Mouse (Mus musculus) heart, adult 8-10 months (tissue): ENCODE data around the gene Abcc9. TPM values are rescaled to one million over a fixed set of nuclear protein-coding genes. Genes with fewer than 3 reads are reported as not detected.
A peak's percentile ranks its signal among the peaks of the same experiment; 100 is the strongest.
"Not testable (repeated sequence)": the region's sequence is repeated elsewhere in the genome, so short reads cannot be mapped to it uniquely, and the experiment has no call there.

Experiments
- DNase-seq: peaks from one replicate; pipeline ENCODE4 v3.0.0; 2022; ENCODE audit warnings: low spot score
- total RNA-seq, 4 experiments: library from RNA; stranded (reverse); gene quantifications; 2 replicates each; pipeline ENCODE4 v1.2.4; 2022

Abcc9 gene
- total RNA-seq, 4 experiments from 2014 or later: 229 to 268 (median 246) TPM

DNA sequence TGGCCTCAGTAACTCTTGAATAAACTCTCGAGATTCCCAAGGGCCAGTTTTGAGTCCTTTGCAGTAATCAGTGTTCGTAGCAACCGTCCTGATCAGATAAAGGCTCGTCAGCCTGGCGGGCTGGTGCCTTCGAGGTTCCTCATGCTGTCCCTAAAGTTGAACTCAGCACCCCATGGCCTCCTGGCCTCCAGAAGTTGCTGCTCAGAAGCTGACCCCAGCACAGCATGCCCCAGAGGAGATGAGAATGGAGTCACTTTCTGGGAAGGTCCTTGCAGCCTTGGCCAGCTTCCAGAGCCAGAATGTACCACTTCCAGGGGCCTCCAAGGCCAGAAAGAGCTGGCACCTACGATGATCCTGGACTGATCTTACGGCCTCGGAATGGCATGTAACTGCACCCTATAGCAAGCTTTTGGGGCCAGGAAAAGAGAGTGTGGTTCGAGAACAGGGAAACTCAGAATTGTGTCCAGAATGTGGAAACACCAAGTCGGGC lies 1.4 kb upstream of the Abcc9 start:
- DNase-seq: no peak

DNA sequence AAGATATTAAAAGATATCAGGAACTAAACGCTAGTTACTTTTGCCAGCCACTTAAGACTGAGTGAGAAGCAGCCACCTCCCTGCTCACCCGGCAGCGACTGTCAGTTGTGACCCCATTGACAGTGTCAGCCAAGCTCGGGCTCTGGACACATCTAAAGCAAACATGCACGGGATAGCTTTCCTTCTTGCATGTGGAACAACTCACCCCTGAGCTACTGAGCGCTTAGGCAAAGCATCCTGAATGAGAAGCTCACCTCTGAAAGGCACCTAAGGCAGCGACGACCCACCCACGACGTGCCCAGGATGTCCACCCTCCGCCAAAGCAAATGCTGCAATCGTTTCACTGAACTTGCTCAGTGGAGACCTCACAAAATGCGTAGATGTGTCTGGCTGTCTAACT lies 954 bp downstream of the Abcc9 start:
- no peak for DNase-seq

DNA sequence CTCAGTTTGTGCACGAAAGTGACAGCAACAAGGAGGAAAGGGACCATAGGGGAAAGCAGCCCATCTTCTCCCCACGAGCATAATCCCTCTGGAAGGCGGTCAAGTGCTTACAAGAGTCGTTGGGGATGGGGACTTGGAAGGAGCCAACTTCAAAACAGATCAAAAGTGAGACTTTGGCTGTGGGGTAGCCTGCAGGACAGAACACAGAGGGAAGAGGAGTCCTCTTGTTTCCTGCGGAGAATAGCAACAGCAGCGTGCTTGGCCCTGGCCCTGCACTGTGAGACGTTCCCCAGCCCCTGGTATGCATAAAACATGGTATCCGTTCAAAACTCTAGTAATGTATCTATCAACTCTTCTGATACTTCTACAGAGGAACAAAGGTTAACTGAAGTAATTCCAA lies 1.4 kb downstream of the Abcc9 start:
- no peak for DNase-seq

DNA sequence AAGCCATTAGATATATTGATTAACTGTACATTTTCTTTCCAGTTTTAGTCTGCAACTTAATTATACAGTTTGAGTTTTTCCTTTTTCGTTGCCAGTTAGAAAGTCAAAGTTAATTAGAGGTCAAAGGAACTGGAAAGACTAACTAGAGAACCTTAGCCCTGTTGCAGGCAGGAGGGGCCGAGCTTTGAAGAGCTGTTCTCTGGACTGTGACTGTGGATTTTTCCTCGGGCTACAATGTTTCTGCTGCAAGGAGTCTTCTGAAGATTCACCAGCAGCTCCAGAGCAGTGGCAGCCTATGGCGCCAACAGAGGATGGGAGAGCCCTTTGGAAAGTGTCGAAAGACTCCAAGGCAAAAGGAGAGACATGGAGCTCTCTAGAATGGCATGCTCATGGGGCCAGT lies 10.0 kb downstream of the Abcc9 start:
- no peak for DNase-seq

DNA sequence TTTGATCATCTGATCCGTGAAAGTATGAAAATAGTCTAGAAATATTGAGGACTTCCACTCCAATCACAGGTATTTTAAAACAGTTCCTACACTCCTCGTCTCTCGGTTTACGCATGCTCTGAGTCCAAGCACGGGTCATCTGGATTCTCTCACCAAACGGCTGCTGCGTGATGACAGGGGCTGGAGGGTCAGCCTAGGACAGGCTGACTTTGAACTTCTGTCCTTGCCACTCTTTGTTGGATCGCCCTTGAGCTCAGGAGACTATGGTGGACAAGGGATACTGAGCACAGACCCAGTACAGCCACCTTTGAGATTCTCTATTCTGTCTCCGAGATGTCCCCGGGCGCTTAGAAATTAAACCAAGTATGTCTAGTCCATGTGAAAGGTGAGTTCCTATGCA lies 12.4 kb downstream of the Abcc9 start:
- peak; percentile 68 for DNase-seq

DNA sequence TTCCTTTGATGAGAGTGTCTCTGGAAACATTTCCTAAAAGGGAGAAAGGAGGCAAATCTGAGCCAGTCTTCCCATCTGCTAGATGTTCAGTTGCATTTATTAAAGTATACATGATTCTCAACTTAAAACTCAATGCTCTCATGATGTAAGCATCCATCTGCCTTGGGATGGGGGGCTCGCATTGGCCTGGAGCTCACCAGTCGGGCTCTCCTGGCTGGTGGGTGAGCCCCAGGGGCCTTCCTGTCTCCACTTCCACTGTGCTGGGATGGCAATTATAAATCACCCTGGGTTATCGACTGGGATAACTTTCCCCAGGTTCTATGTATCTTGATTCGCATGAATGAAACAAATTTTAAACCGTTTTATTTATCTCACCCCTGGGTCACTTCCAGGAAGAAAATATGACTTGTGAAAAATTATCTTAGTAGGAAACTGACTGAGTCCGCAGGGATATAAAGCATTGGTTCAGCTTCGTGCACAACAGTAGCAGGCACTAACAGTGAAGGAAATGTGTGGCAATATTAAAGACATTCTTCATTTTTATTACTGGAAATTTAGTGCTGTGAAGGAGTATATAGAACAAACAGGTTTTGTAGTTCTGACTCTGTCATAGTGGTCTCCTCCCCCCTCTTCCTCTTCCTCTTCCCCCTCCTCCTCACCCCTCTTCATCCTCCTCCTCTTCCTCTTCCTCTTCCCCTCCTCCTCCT lies 19.0 kb downstream of the Abcc9 start:
- no peak for DNase-seq

DNA sequence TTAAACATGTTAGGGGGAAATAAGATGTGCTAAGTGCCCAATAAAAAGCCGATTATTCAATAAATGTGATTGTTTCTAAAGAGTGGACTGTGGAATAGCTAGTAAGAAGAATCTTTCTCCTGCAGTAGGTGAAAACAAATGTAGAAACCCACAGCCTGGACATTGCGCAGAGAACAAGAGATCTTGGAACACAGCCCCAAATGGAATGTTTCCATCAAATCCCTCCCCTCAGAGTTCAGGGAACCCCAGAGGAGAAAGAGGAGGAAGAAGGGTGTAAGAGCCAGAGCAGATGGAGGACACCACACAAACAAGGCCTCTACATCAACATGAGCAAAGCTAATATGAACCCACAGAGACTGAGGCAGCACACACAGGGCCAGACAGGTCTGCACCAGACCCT lies 32.1 kb downstream of the Abcc9 start:
- DNase-seq: no peak

DNA sequence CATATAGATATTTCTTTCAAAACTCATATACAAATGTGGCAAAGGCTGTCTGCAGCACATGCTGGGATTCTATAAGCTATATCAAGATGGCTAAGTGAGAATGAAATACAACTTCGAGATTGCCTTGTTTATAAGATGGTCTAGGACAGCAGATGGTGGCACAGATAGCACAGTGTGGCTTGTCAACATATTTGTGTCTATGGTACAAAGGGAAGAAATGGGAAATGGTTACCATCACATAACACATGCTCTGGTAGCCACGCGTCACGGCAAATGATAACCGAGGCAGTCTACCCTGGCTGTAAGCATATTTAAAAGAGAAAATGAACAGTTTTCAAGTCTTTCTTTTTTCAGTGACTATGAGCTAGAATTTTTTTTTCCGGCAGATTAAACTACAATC lies 32.8 kb downstream of the Abcc9 start:
- DNase-seq: no peak

DNA sequence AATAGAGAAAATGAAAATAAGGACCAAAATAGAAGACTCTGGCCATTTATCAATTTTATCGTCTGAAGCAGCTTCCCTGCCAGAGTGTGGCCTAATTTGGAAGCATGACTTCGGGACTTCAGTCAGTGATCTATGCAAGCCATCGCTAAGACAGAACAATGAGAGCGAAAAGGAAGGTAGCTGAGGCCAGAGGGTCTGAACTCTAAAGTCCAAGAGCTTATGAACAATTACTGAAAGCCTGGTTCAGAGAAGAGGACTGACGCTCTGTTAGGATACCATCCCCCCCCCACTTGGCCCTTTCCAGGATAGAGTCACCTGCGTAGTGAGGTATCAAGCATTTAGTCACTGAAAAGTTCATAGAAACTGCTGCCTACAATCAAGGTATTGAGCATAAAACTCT lies 33.3 kb downstream of the Abcc9 start:
- DNase-seq: no peak

DNA sequence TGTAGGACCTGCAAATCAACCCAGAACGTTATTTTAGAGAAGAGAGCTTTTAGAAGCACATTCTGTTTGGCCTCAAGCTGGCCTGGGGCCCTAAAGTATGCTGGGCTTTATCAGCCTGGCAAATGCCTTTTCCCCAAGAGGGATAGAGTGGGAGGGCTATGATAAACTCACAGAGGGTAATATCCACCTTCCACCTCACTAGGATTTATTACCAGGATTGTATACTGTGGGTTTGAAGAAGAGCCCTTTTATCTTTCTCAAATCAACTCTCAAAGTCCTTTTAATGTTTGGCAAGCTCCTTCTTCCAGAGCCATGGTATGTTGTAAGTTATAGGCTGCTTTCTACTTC lies 33.7 kb downstream of the Abcc9 start:
- DNase-seq: no peak

DNA sequence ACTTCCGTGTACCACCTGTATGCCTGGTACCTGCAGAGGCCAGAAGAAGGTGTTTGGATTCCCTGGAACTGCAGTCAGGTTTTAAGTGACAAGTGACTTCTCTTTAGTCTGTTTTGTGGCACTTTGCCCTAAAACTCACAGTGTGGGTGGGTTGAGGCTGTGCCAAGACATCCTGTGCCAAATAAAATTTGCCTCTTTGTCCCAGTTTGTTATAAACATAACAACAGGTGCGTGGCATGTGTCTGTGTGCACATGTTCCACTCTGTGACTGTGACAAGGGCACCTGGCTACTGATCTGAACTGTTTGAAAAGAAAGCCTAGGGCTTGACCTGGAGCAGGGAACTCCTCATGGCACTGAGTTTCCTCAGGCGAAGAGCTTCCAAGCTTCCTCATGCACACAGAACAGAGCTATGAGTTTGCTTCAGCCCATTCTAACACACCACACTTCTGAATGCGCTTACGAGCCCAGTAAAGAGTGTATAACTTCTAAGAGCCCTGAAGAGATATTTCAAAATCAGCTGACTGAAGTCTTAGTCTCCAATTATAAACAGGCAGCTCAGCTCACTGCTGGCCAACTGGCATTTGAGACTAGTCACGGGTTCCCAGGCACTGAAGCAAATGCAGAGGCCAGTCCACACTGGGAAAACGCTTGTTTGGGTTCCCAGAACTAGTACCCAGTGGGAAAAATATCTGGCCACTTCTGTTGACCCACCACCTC lies 34.3 kb downstream of the Abcc9 start:
- DNase-seq: peak; percentile 73

DNA sequence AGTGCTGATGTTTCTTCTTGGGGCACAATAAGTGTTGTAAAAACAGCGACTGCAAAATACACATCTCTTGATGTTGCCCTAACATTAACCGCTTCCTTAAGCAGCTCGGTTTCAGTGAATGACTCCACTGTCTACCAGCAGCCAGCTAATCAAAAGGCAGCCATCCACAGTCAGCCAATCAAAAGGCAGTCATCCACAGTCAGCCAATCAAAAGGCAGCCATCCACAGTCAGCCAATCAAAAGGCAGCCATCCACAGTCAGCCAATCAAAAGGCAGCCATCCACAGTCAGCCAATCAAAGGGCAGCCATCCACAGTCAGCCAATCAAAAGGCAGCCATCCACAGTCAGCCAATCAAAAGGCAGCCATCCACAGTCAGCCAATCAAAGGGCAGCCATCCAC lies 40.1 kb downstream of the Abcc9 start:
- DNase-seq: not testable (repeated sequence)

DNA sequence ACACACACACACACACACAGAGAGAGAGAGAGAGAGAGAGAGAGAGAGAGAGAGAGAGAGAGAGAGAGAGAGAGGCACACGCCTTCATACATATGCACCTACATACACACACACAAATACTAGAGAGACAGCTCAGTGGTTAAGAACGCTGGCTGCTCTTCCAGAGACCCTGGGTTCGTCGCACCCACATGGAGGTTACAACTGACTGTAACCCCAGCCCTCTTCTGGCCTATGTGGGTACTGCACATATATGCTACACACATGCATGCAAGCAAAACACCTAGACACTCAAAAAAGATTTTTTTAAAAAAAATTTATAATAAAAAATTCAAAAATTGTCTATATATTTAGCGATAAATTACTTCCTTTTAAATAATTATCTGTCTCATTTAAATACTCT lies 43.1 kb downstream of the Abcc9 start:
- no peak for DNase-seq

DNA sequence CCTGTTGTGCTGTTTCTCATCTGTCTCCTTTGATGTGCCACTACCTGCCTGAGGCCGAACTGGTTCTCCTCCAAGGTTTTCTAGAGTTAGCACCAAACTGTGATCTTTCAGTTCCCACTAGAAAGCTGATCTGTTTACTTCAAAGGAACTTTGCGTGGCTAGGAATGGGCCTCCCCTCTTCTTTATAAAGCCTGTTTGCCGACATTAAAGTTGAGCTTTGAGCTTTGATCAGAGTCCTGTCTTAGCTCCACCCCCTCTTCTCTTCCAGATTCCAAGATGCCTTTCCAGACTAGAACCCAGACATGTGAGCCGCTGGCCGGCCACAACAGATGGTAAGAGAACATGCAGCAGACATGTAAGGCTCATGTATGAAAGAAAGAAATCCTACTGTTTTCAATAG lies 47.6 kb downstream of the Abcc9 start:
- no peak for DNase-seq

DNA sequence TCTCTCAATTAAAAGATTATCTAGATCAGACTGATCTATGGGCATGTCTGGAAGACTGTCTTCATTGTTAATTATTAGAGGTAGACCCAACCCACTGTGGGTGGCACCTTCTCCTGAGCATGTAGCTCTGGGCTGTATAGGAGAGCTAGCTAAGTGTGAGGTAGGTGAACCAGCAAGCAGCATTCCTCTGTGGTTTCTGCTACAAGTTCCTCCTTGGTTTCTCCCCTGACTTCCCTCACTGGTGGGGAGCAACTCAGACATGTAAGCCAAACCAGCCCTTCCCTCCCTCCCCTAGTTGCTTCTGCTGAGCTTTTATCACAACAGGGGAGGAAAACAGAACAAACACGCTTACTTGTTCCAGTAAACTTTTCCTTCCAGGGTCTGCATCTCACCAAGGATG lies 49.9 kb downstream of the Abcc9 start:
- DNase-seq: no peak

DNA sequence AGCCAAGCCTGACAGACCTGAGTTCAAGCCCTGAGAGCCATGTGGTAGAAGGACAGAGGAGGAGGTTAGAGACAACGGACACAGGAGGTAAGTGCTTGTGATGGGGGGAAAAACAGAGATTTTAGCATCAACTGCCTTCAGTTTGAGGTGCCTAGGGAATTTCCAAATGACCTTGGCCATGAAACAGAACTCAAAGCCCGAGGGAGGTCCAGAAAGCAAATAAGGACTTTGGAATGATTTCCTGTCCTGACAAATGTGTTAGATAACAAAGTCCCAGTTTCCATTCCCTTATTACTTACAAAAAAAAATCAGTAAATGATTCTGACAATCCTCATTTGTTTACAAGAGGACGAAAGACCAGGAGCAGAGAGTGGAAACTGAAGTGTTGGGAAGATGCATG lies 52.8 kb downstream of the Abcc9 start:
- peak; percentile 53 for DNase-seq

DNA sequence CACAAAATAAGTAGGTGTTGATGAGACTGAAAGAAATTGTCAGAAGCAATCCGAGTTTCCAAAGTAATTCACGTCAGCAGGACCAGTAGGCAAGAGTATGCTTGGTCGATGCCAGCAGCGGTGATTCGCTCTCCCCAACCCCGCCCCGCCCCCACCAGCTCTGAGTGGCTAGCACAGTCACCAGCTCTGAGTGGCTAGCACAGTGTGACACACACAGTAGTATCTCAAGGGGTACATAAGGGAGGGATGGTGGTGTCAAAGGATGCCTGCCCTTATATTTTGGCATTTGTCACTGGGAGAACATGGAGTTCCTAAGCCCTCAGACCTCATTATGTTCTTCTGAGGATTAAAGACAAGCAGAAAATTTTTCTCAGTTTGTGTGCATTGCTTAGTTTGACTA lies 56.6 kb downstream of the Abcc9 start:
- DNase-seq: no peak

DNA sequence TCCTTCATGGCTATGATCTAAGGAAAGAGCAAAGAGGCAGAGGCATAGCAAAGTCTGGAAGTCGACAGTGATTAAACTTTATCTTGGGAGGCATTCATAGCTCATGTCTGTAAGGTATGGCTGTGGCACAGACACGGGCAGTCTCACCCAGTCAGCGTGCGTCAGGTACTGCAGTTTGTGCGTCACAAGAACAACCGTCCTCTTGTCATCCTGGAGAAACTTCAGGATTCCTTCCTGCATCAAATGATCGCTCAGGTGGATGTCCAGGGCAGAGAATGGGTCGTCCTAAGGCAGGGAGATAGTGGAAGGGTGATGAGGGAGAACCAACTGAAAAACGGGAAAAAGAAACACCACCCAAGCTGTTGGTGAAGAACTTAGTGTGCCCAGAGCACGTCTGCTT lies 62.8 kb downstream of the Abcc9 start:
- DNase-seq: no peak

DNA sequence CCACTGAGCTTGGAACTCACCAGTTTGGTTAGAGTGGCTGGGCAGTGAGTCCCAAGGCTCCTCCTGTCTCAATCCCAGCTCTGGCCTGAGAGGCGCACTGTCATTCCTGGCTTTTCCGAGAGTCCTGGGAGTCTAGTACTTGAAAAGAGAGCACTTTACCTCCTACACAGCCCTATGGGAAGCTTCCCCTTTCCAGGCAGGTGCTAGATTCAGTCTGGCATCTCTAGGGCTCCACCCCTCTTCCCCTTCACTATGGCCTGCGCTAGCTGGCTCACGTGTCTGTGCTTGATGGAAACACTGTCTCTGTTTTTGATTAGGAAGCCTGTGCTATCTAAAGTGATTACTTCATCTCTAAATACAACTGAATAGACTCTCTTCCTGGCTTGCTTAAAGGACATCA lies 66.5 kb downstream of the Abcc9 start:
- no peak for DNase-seq

DNA sequence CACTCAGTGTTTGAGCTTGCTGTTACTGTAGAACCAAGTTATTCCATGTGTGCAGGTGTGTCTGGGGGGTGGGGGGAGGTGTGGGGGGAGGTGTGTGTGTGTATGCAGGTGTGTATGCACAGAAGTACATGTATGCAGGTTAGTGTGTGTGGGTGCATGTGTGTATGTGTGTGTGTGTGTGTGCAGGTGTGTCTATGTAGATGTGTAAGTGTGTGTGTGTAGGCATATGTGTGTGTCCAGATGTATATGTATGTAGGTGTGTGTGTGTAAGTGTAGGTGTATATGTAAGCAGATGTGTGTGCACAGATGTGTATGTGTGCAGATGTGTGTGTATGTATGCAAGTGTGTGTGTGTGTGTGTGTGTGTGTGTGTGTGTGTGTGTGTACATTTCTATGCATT lies 66.9 kb downstream of the Abcc9 start:
- DNase-seq: no peak

DNA sequence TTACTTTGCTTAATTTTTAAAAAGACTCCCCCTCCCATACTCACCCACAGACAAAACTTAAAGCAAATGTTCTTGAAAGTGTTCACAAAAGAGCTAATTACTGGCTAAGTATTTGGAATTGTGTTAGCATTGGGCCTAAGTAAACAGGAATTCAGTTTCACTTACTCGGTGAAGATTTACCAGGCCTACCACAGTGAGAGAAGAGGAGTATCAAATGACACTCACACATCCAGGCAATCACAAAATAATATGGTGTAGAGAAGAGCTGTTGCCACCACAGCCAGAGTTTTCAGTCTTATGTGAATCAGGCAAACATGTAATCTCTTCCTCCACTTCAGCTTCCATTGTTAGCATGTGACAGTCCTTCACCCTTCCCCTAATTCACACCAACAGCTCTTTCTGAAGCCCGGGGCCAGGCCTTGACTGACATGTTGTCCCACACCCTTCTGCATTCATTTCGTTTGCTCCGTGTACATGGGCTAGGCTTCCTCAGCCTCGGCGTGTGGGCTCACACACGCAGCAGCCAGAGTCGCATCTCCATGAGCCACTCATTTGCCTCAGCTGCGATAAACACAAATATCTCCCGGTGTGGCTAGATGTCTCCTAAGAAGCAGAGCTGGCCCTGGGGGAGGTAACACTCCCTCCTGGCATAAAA lies 67.5 kb downstream of the Abcc9 start:
- DNase-seq: no peak

DNA sequence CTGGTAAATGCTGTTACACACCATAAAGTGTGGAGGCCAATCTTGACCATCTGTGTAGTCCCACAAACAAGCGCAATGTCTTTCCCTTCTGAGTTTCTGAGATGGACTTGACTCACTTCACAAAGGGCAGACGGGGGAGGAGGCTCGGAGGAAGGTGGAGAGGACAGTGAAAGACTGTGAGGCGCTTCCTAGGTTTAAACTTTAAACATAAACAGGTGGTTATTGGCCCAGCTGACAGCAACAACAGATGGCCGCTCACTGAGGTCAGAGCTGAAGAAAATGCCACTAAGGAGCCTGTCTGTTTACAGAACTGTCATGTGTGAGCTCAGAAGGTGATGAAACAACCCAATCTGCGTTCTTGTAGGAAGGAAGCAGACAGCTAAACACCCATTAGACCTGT lies 78.8 kb downstream of the Abcc9 start:
- DNase-seq: no peak

DNA sequence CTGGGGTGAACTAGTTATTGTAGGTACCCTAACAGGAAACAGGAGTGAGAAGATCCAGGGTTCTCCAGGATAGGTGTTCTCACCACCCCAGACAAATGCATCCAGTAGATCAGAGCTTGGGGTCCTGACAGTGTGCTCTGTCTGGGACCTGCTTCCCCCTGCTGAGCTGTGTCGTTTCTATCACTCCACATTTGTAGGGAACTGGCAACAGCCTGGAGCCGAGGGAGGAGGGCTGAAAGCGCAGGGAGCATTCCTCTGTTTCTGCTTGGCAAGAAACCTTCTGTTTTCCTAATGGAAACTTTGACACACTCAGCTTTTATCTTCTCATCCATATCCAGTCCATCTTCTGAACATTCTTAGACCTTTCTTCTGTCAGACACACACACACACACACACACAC lies 85.5 kb downstream of the Abcc9 start:
- peak; percentile 41 for DNase-seq
